Mouse (Mus musculus): ENCODE measurements at regions not wholly inside any gene's neighbourhood (a gene's known extent, or its start where the extent isn't known, plus 50 kb on each side); places are given as distances from the start of the nearest gene placed in this dataset.

GRCm38 (mm10) chr3:109224526-109224925, 101.6 kb downstream of the Slc25a24 start:
- 86% methylated on average over 3 of the region's 3 CpGs for WGBS
- no peak for ATAC-seq (replicated peaks; ENCODE audit: insufficient number of reproducible peaks, low FRiP score, low TSS enrichment, low read depth)

GRCm38 (mm10) chr3:109234275-109234674, 106.2 kb upstream of the Vav3 start:
- Histone ChIP-seq H3K9ac (replicated peaks; ENCODE audit: low read length) (no peak overlapping the region), H3K4me3 (ENCODE audit: low read depth, low read length) (no peak overlapping the region), H3K27ac (replicated peaks; ENCODE audit: low read depth, low read length) (no peak overlapping the region), H3K27me3 (ENCODE audit: control insufficient read depth, insufficient read depth, low read length) (no peaks in the 10 kb centered on the region), H3K36me3 (replicated peaks; ENCODE audit: control insufficient read depth, insufficient read depth, low read depth, low read length) (no peaks in the 10 kb centered on the region), H3K4me1 (ENCODE audit: control insufficient read depth, insufficient read depth, low read length) (no peaks in the 10 kb centered on the region), H3K9me3 (replicated peaks; ENCODE audit: control insufficient read depth, low read length) (no peaks in the 10 kb centered on the region), H3K4me2 (ENCODE audit: low read depth, low read length) (no peak overlapping the region)
- ATAC-seq (replicated peaks; ENCODE audit: insufficient number of reproducible peaks, low FRiP score, low TSS enrichment, low read depth) (no peak), DNase-seq (ENCODE audit: low spot score) (no peak)
- WGBS, result 68% methylated on average over 4 of the region's 4 CpGs

More at GRCm38 (mm10) chr3:109224526-109224925, 101.6 kb downstream of the Slc25a24 start:
- H3K27me3 ChIP-seq (ENCODE audit: control insufficient read depth, insufficient read depth, low read length), result no peaks in the 10 kb centered on the region
- H3K9me3 ChIP-seq (replicated peaks; ENCODE audit: control insufficient read depth, low read length), result no peaks in the 10 kb centered on the region
- no peak overlapping the region for H3K4me2 ChIP-seq (ENCODE audit: low read depth, low read length)
- no peak for DNase-seq (ENCODE audit: low spot score)
- no peaks in the 10 kb centered on the region for H3K36me3 ChIP-seq (replicated peaks; ENCODE audit: control insufficient read depth, insufficient read depth, low read depth, low read length)
- H3K4me1 ChIP-seq (ENCODE audit: control insufficient read depth, insufficient read depth, low read length), result no peaks in the 10 kb centered on the region
- no peak overlapping the region for H3K9ac ChIP-seq (replicated peaks; ENCODE audit: low read length)
- no peak overlapping the region for H3K4me3 ChIP-seq (ENCODE audit: low read depth, low read length)
- H3K27ac ChIP-seq (replicated peaks; ENCODE audit: low read depth, low read length), result no peak overlapping the region

- Histone ChIP-seq H3K4me1 (ENCODE audit: control insufficient read depth, insufficient read depth, low read length) (no peaks in the 10 kb centered on the region), H3K9ac (replicated peaks; ENCODE audit: low read length) (no peak overlapping the region), H3K27ac (replicated peaks; ENCODE audit: low read depth, low read length) (no peak overlapping the region), H3K36me3 (replicated peaks; ENCODE audit: control insufficient read depth, insufficient read depth, low read depth, low read length) (no peaks in the 10 kb centered on the region), H3K27me3 (ENCODE audit: control insufficient read depth, insufficient read depth, low read length) (no peaks in the 10 kb centered on the region), H3K9me3 (replicated peaks; ENCODE audit: control insufficient read depth, low read length) (no peaks in the 10 kb centered on the region), H3K4me3 (ENCODE audit: low read depth, low read length) (no peak overlapping the region), H3K4me2 (ENCODE audit: low read depth, low read length) (no peak overlapping the region)
- ATAC-seq (replicated peaks; ENCODE audit: insufficient number of reproducible peaks, low FRiP score, low TSS enrichment, low read depth), result no peak
- 78% methylated on average over 5 of the region's 5 CpGs for WGBS
- no peak for DNase-seq (ENCODE audit: low spot score)
These were observed 103.5 kb upstream of the Vav3 start for GRCm38 (mm10) chr3:109236918-109237317.

- Histone ChIP-seq H3K27me3 (ENCODE audit: control insufficient read depth, insufficient read depth, low read length) (no peaks in the 10 kb centered on the region), H3K4me2 (ENCODE audit: low read depth, low read length) (no peak overlapping the region), H3K9me3 (replicated peaks; ENCODE audit: control insufficient read depth, low read length) (0 out of 2 replicates have a peak, but pooled peaks cover 2% of the 10 kb centered on the region), H3K4me1 (ENCODE audit: control insufficient read depth, insufficient read depth, low read length) (no peaks in the 10 kb centered on the region), H3K9ac (replicated peaks; ENCODE audit: low read length) (no peak overlapping the region), H3K27ac (replicated peaks; ENCODE audit: low read depth, low read length) (no peak overlapping the region), H3K4me3 (ENCODE audit: low read depth, low read length) (no peak overlapping the region), H3K36me3 (replicated peaks; ENCODE audit: control insufficient read depth, insufficient read depth, low read depth, low read length) (no peaks in the 10 kb centered on the region)
- ATAC-seq (replicated peaks; ENCODE audit: insufficient number of reproducible peaks, low FRiP score, low TSS enrichment, low read depth) (no peak), DNase-seq (ENCODE audit: low spot score) (no peak)
- WGBS, result 91% methylated on average over 1 of the region's 1 CpGs
These were observed 97.0 kb upstream of the Vav3 start for GRCm38 (mm10) chr3:109243491-109243890.

- H3K4me1 ChIP-seq (ENCODE audit: control insufficient read depth, insufficient read depth, low read length), result no peaks in the 10 kb centered on the region
- H3K4me2 ChIP-seq (ENCODE audit: low read depth, low read length), result no peak overlapping the region
- no peak for ATAC-seq (replicated peaks; ENCODE audit: insufficient number of reproducible peaks, low FRiP score, low TSS enrichment, low read depth)
- no peaks in the 10 kb centered on the region for H3K36me3 ChIP-seq (replicated peaks; ENCODE audit: control insufficient read depth, insufficient read depth, low read depth, low read length)
- no peak overlapping the region for H3K9ac ChIP-seq (replicated peaks; ENCODE audit: low read length)
- no peak for DNase-seq (ENCODE audit: low spot score)
- no peaks in the 10 kb centered on the region for H3K27me3 ChIP-seq (ENCODE audit: control insufficient read depth, insufficient read depth, low read length)
- 68% methylated on average over 1 of the region's 1 CpGs for WGBS
- no peak overlapping the region for H3K27ac ChIP-seq (replicated peaks; ENCODE audit: low read depth, low read length)
- H3K4me3 ChIP-seq (ENCODE audit: low read depth, low read length), result no peak overlapping the region
- 0 out of 2 replicates have a peak, but pooled peaks cover 2% of the 10 kb centered on the region for H3K9me3 ChIP-seq (replicated peaks; ENCODE audit: control insufficient read depth, low read length)
These were observed 91.7 kb upstream of the Vav3 start for GRCm38 (mm10) chr3:109248801-109249200.

- ATAC-seq (replicated peaks; ENCODE audit: insufficient number of reproducible peaks, low FRiP score, low TSS enrichment, low read depth) (no peak), DNase-seq (ENCODE audit: low spot score) (no peak)
- Histone ChIP-seq H3K4me3 (ENCODE audit: low read depth, low read length) (no peak overlapping the region), H3K27me3 (ENCODE audit: control insufficient read depth, insufficient read depth, low read length) (no peaks in the 10 kb centered on the region), H3K4me1 (ENCODE audit: control insufficient read depth, insufficient read depth, low read length) (no peaks in the 10 kb centered on the region), H3K36me3 (replicated peaks; ENCODE audit: control insufficient read depth, insufficient read depth, low read depth, low read length) (no peaks in the 10 kb centered on the region), H3K9ac (replicated peaks; ENCODE audit: low read length) (no peak overlapping the region), H3K4me2 (ENCODE audit: low read depth, low read length) (no peak overlapping the region), H3K27ac (replicated peaks; ENCODE audit: low read depth, low read length) (no peak overlapping the region), H3K9me3 (replicated peaks; ENCODE audit: control insufficient read depth, low read length) (0 out of 2 replicates have a peak, but pooled peaks cover 2% of the 10 kb centered on the region)
- WGBS, result 64% methylated on average over 1 of the region's 1 CpGs
These were observed 91.1 kb upstream of the Vav3 start for GRCm38 (mm10) chr3:109249359-109249758.

- Histone ChIP-seq H3K9me3 (replicated peaks; ENCODE audit: control insufficient read depth, low read length) (no peaks in the 10 kb centered on the region), H3K4me2 (ENCODE audit: low read depth, low read length) (no peak overlapping the region), H3K9ac (replicated peaks; ENCODE audit: low read length) (no peak overlapping the region), H3K4me3 (ENCODE audit: low read depth, low read length) (no peak overlapping the region), H3K4me1 (ENCODE audit: control insufficient read depth, insufficient read depth, low read length) (no peaks in the 10 kb centered on the region), H3K36me3 (replicated peaks; ENCODE audit: control insufficient read depth, insufficient read depth, low read depth, low read length) (no peaks in the 10 kb centered on the region), H3K27me3 (ENCODE audit: control insufficient read depth, insufficient read depth, low read length) (no peaks in the 10 kb centered on the region), H3K27ac (replicated peaks; ENCODE audit: low read depth, low read length) (no peak overlapping the region)
- ATAC-seq (replicated peaks; ENCODE audit: insufficient number of reproducible peaks, low FRiP score, low TSS enrichment, low read depth) (no peak), DNase-seq (ENCODE audit: low spot score) (no peak)
- WGBS, result 75% methylated on average over 2 of the region's 2 CpGs
These were observed 90.5 kb upstream of the Vav3 start for GRCm38 (mm10) chr3:109249989-109250388.

- no peak overlapping the region for H3K27ac ChIP-seq (replicated peaks; ENCODE audit: low read depth, low read length)
- no peak overlapping the region for H3K9ac ChIP-seq (replicated peaks; ENCODE audit: low read length)
- no peak overlapping the region for H3K4me2 ChIP-seq (ENCODE audit: low read depth, low read length)
- peak; percentile 62 for DNase-seq (ENCODE audit: low spot score)
- no peak overlapping the region for H3K4me3 ChIP-seq (ENCODE audit: low read depth, low read length)
- no peaks in the 10 kb centered on the region for H3K9me3 ChIP-seq (replicated peaks; ENCODE audit: control insufficient read depth, low read length)
- H3K27me3 ChIP-seq (ENCODE audit: control insufficient read depth, insufficient read depth, low read length), result no peaks in the 10 kb centered on the region
- ATAC-seq (replicated peaks; ENCODE audit: insufficient number of reproducible peaks, low FRiP score, low TSS enrichment, low read depth), result peak; percentile 58; the same call in 1 of the 2 replicates
- no peaks in the 10 kb centered on the region for H3K36me3 ChIP-seq (replicated peaks; ENCODE audit: control insufficient read depth, insufficient read depth, low read depth, low read length)
- WGBS, result 29% methylated on average over 1 of the region's 1 CpGs
- no peaks in the 10 kb centered on the region for H3K4me1 ChIP-seq (ENCODE audit: control insufficient read depth, insufficient read depth, low read length)
These were observed 88.7 kb upstream of the Vav3 start for GRCm38 (mm10) chr3:109251716-109252115.
